Mouse (Mus musculus): ENCODE measurements at regions not wholly inside any gene's neighbourhood (a gene's known extent, or its start where the extent isn't known, plus 50 kb on each side); places are given as distances from the start of the nearest gene placed in this dataset.
"Not testable (repeated sequence)": the region's sequence is repeated elsewhere in the genome, so short reads cannot be mapped to it uniquely, and the experiment has no call there.

DNA sequence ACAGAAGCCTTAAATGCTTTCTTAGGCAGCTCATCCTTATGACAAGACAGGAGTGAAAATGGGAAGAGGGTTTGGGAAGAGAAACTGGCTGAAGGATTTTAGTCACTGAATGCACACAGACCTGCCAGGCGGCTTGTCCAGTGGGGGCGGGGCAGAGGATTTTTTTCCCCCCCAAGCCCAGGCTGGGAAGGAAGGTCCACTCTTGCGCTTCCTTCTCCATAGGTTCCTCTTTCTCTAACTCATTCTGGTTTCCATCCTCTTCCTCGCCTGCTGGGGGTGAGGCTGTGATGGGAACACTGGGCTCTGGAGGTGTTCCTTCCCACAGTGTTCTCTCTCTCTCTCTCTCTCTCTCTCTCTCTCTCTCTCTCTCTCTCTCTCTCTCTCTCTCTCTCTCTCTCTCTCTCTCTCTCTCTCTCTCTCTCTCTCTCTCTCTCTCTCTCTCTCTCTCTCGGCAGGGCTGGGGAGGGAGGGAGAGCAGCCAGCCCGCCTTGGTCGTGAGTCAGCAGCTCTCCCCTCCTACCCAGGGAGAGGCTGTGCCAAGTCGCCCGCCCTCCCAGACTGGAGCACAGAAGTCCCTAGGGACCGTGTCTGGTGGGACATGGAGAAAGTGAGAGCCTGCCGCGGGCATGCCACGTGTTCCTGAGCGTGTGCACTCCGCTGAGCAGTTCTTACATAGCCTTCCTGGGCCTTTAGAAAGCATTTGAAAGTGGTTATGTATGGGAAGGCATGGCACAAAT is 150.0 kb downstream of the Kcnrg start:
- DNase-seq (ENCODE audit: low spot score in 2 of 2): peak; percentile 67 to 73

- DNase-seq (ENCODE audit: low spot score in 2 of 2): no peak
Measured at GRCm38 (mm10) chr14:61757823-61758175, 150.5 kb downstream of the Kcnrg start.

DNA sequence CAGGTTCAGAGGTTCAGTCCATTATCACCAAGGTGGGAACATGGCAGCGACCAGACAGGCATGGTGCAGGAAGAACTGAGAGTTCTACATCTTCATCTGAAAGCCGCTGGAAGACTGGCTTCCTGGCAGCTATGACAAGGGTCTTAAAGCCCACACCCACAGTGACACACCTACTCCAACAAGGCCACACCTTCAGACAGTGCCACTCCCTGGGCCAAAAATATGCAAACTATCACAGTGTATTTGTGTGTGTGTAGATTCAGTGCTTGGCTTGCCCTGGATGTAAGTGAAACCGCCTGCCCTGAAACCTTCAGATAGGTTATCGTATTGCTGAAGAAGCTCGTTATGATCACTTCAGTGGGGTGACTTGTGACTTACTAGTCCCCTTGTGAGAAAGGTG is 151.3 kb downstream of the Kcnrg start:
- no peak for DNase-seq (ENCODE audit: low spot score in 2 of 2)

DNA sequence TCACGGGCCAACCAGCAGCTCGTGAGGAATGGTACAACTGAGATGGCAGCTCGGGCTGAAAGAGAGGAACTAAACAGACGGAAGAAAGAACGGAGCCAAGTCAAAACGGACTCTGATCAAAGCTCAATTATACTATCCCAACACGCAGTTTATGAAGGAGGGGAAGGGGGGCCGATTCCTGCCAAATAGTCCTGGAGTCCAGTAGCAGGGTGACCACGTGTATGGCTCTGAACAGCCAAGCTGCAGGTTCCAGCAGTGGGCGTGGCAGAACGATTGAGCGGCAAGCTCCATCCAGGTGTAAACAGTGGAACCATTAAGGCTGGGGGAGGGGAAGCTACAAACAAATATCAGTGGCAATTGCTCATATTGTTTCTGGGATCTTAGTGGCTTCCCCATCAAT is 152.9 kb downstream of the Kcnrg start:
- DNase-seq (ENCODE audit: low spot score in 2 of 2): not testable (repeated sequence)

GRCm38 (mm10) chr14:61762076-61762475 is 154.8 kb downstream of the Kcnrg start:
- DNase-seq (ENCODE audit: low spot score in 2 of 2): no peak

DNA sequence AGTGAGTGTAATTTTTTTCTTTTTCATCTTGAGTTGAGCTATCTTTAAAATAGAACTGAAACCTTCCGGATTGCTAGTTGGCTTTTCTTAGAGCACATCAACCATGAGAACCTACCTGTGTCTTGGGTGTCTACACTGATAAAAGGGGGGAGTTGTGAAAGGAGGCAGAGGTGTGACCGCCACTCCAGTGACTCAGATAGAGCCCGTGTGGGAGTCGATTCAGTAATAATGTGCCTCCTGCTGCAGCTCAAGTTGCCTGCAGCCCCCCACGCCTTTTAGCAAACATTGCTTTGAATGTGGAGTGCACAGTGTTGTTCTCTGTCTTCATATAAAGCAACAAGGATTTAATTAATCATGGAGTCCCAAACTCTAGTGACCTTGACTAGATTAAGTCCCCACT is 162.6 kb downstream of the Kcnrg start:
- DNase-seq (ENCODE audit: low spot score in 2 of 2): no peak

DNA sequence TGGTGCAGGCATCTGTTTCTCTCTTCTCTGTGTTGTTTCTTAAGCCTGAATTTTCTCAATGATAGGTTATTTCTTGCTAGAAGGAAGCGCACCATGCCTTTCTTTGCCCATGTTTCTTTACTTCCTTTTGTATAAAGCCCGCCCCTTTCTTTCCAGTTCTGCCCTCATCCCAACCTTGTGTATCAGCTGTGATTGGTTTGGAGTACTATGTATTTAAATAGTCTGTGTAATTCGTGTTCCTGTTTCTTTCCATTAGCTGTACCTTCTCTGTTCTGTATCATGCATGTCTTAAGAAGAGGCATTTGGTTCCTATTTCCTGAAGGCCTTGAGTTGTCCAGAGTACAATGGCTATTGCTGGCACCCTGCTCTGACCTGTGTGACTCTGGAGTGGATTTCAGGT is 166.9 kb downstream of the Kcnrg start:
- no peak for DNase-seq (ENCODE audit: low spot score in 2 of 2)

DNA sequence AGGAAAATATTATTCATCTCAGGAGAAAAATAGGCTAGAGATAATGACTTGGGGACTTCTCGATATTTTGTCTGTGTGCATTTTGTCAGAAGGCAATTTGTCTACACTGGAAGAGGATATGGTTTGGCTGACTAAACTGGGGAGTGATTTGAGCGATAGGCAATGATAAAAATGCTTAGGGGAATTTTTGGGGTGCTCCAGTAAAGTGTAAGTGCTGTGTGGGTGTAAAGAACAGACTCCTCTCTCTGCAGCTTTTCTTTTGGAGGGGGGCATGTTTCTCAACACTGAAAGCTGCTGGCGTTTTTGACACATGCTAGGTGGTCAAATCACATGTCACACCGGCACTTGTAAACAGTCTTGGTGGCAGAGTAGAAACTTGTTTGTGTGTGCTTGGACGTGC is 171.4 kb downstream of the Kcnrg start:
- DNase-seq (ENCODE audit: low spot score in 2 of 2): no peak

GRCm38 (mm10) chr14:61783206-61783605 is 175.9 kb downstream of the Kcnrg start:
- no peak for DNase-seq (ENCODE audit: low spot score in 2 of 2)

GRCm38 (mm10) chr14:61784609-61785008 is 177.4 kb downstream of the Kcnrg start:
- no peak for DNase-seq (ENCODE audit: low spot score in 2 of 2)

GRCm38 (mm10) chr14:61786031-61786430 is 178.8 kb downstream of the Kcnrg start:
- DNase-seq (ENCODE audit: low spot score in 2 of 2): no peak

DNA sequence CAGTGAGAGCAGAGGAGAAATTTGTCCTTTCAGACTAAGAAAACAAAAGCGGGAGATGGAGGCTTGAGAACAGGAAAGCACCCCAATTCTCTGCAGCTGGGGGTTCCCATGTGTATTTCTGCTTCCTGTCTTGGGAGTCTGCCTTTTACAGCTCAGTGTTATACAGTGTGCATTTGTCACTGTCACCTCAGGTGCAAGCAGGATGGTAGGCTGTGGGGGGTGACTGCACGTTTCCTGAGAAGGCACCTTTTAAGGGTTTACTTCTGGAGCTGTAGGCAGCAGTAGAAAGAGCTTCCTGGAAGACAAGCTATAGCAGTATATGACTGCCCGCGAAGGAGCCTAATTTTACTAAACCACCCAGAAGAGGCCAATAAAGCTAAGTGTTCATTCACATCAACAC is 180.5 kb downstream of the Kcnrg start:
- DNase-seq (ENCODE audit: low spot score in 2 of 2): no peak

- peak in 1 of 2 experiments; percentile 69 for DNase-seq (ENCODE audit: low spot score in 2 of 2)
Measured at GRCm38 (mm10) chr14:61788998-61789790, 181.9 kb downstream of the Kcnrg start.

- no peak for DNase-seq (ENCODE audit: low spot score in 2 of 2)
Measured at GRCm38 (mm10) chr14:61795976-61796645, 188.9 kb downstream of the Kcnrg start.

GRCm38 (mm10) chr14:61796671-61797070 is 189.4 kb downstream of the Kcnrg start:
- DNase-seq (ENCODE audit: low spot score in 2 of 2): no peak

GRCm38 (mm10) chr14:61803421-61803925 is 196.2 kb downstream of the Kcnrg start:
- no peak for DNase-seq (ENCODE audit: low spot score in 2 of 2)

DNA sequence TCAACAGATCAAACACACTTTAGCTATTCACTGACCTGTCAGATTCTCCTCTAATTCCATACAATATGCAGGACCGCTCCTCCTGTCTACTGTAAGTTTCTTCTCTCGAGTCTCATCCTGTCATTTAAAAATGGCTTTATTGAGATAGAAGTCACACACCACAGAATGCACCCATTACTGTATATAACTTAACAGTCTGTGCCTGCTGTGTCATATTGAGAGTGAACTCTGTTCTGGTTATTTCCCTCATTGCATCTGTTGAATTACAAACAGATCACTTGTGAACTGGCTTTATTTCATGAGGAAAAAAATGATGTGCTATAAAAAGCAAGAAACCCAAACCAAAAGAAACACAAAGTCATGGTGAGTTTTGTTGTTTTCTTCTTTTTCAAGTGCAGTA is 198.2 kb downstream of the Kcnrg start:
- no peak for DNase-seq (ENCODE audit: low spot score in 2 of 2)

- no peak for DNase-seq (ENCODE audit: low spot score in 2 of 2)
Measured at GRCm38 (mm10) chr14:61808193-61808592, 200.9 kb downstream of the Kcnrg start.

DNA sequence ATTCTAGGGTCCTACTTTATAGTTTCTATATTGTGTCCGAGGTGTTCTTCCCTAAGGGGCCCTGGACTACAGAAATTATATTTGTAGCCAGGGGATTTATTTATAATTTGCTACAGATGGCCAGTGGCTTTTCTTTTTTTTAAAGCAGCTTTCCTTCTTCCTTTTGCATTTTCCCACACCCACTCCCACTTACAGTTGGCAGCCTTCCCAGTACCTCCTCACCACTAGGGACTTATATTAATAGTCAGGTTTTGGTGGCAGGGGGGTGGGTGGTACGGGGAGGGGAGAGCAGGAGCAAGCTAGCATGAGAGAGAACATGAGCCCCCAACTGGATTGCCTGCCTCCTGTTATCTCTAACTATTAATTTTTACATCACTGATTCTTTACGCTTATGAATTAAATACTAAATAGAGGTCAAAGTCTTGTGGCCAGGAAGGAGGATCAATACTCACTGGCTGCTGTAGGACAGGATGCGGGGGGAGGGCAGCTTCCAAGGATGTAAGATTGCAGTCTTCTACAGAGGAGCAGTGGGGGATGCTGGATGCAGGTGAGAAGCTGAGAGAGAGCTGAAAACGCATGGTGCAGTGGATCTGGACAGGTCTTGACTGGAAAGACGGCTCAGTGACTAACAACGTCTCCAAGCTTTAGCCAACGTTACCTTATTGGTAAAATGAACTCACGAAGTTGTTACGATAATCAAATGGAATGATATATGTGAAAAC is 202.6 kb downstream of the Kcnrg start:
- DNase-seq (ENCODE audit: low spot score in 2 of 2): no peak

DNA sequence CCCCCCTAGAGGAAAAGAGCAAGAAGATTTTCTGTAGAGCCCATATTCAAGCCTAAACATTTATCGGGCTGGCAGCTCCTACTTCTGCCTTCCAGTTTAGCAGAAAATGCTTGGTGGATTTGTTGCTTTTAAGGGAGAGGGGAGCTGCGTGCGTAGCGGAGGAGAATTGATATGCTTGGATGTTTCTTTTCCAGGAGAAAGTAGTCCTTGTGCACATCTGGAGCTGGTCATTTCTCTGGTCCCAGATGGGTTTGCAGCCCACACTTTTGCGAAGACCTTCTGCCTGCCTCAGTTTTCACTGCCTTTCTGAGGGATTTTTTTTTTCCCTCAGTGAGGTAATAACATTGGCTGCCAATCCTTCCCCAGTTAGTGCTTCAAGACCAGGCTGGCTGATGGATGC is 203.6 kb downstream of the Kcnrg start:
- DNase-seq (ENCODE audit: low spot score in 2 of 2): no peak

DNA sequence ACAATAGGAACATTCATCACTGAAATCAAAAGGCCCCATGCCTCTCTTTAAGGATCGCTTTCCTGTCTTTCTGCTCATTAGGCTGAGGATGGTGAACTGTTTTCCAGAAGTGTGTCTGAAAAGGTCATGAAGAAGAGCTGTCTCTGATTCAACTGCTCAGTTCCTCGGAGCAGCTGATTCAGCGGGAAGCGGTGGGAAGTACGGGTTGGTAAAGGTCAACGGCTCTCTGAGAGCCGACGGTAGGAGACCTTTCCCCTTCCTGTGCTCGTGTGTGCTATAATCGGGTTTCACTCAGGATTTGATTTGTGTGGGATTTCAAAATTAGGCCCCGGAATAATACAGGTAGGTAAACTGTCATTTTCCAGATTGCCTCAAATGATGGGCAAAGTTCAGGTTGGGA is 210.5 kb downstream of the Kcnrg start:
- no peak for DNase-seq (ENCODE audit: low spot score in 2 of 2)

- DNase-seq (ENCODE audit: low spot score in 2 of 2): no peak
Measured at GRCm38 (mm10) chr14:61818365-61818764, 211.1 kb downstream of the Kcnrg start.
